Mouse (Mus musculus): ENCODE data around the gene Rab13. TPM values are rescaled to one million over a fixed set of nuclear protein-coding genes. Genes with fewer than 3 reads are reported as not detected.

Rab13 gene
- polyA plus RNA-seq, 1 experiment = 7.7 TPM

- DNase-seq = no peak
- peaks cover 7% of the 10 kb centered on the region; the same call in 1 of the 2 replicates for H3K4me1 ChIP-seq (ENCODE audit: control insufficient read depth, insufficient read depth, low read length)
- H3K4me3 ChIP-seq (ENCODE audit: insufficient read depth, low read depth, low read length) = no peak overlapping the region
- H3K27me3 ChIP-seq (replicated peaks; ENCODE audit: control insufficient read depth, insufficient read depth, low read length) = no peaks in the 10 kb centered on the region
- no peak overlapping the region for H3K27ac ChIP-seq (ENCODE audit: insufficient read depth, low read depth, low read length)
- 94% methylated on average over 16 of the region's 16 CpGs for WGBS
- no peak for TF ChIP-seq CTCF (conservative IDR thresholded peaks at IDR 0.05; ENCODE audit: insufficient read depth, insufficient read length, low read depth, low read length)
- TF ChIP-seq POLR2A (IDR thresholded peaks at IDR 0.05; ENCODE audit: low read depth, low read length) = no peak
- no peaks in the 10 kb centered on the region for H3K36me3 ChIP-seq (ENCODE audit: control insufficient read depth, insufficient read depth, low read length)
Observed at GRCm38 (mm10) chr3:90268971-90269370, 55.5 kb downstream of the Rab13 start.

DNA sequence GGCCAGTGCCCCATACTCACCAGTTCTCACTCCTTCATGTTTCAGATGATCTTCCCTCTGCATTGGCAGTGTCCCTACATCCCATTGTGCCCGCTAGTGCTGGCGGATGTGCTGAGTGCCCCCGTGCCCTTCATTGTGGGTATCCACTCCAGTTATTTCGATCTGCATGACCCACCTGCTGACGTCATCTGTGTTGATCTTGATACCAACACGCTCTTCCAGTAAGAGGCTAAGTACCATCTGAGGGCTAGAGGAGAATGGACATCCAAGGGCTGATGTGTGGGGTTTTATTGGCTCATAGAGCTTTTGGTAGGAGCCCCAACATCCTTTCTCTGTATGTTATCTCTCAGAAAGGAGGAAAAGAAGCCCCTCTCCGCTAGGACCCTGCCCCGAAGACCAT lies 57.3 kb downstream of the Rab13 start:
- Histone ChIP-seq H3K36me3 (ENCODE audit: control insufficient read depth, insufficient read depth, low read length) (no peaks in the 10 kb centered on the region), H3K4me3 (ENCODE audit: insufficient read depth, low read depth, low read length) (no peak overlapping the region), H3K27ac (ENCODE audit: insufficient read depth, low read depth, low read length) (no peak overlapping the region), H3K27me3 (replicated peaks; ENCODE audit: control insufficient read depth, insufficient read depth, low read length) (no peaks in the 10 kb centered on the region), H3K4me1 (ENCODE audit: control insufficient read depth, insufficient read depth, low read length) (no peaks in the 10 kb centered on the region)
- no peak for DNase-seq
- 94% methylated on average over 8 of the region's 8 CpGs for WGBS
- TF ChIP-seq POLR2A (IDR thresholded peaks at IDR 0.05; ENCODE audit: low read depth, low read length) (no peak), CTCF (conservative IDR thresholded peaks at IDR 0.05; ENCODE audit: insufficient read depth, insufficient read length, low read depth, low read length) (no peak)

GRCm38 (mm10) chr3:90272170-90272569 lies 58.7 kb downstream of the Rab13 start:
- Histone ChIP-seq H3K36me3 (ENCODE audit: control insufficient read depth, insufficient read depth, low read length) (no peaks in the 10 kb centered on the region), H3K27ac (ENCODE audit: insufficient read depth, low read depth, low read length) (no peak overlapping the region), H3K4me1 (ENCODE audit: control insufficient read depth, insufficient read depth, low read length) (no peaks in the 10 kb centered on the region), H3K4me3 (ENCODE audit: insufficient read depth, low read depth, low read length) (no peak overlapping the region), H3K27me3 (replicated peaks; ENCODE audit: control insufficient read depth, insufficient read depth, low read length) (no peaks in the 10 kb centered on the region)
- TF ChIP-seq POLR2A (IDR thresholded peaks at IDR 0.05; ENCODE audit: low read depth, low read length) = no peak
- no peak for TF ChIP-seq CTCF (conservative IDR thresholded peaks at IDR 0.05; ENCODE audit: insufficient read depth, insufficient read length, low read depth, low read length)
- 71% methylated on average over 9 of the region's 9 CpGs for WGBS
- DNase-seq = no peak

- DNase-seq = no peak
- Histone ChIP-seq H3K36me3 (ENCODE audit: control insufficient read depth, insufficient read depth, low read length) (no peaks in the 10 kb centered on the region), H3K4me3 (ENCODE audit: insufficient read depth, low read depth, low read length) (no peak overlapping the region), H3K27me3 (replicated peaks; ENCODE audit: control insufficient read depth, insufficient read depth, low read length) (no peaks in the 10 kb centered on the region), H3K27ac (ENCODE audit: insufficient read depth, low read depth, low read length) (no peak overlapping the region), H3K4me1 (ENCODE audit: control insufficient read depth, insufficient read depth, low read length) (no peaks in the 10 kb centered on the region)
- WGBS = 95% methylated on average over 22 of the region's 22 CpGs
- TF ChIP-seq CTCF (conservative IDR thresholded peaks at IDR 0.05; ENCODE audit: insufficient read depth, insufficient read length, low read depth, low read length) = no peak
- TF ChIP-seq POLR2A (IDR thresholded peaks at IDR 0.05; ENCODE audit: low read depth, low read length) = no peak
Observed at GRCm38 (mm10) chr3:90273855-90274254, 60.4 kb downstream of the Rab13 start.

DNA sequence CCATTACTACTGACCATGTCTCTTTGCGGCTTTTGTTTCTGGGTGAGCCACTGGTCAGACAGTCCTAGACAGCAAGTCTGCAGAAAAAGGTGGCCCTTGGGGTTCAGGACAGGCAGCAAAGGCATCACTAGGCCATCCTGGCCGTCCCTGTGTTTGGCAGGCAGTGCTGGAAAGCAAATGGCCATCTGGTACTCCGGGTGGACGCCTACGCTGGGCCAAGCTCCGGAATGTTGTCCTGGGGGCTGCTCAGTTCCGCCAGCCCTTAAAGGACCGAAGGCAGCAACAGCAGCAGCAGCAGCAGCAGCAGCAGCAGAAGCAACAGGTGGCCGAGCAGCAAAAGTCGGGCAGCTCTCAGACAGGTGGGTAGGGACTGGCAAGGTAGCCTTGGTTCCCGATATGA lies 61.8 kb downstream of the Rab13 start:
- no peak overlapping the region for H3K27ac ChIP-seq (ENCODE audit: insufficient read depth, low read depth, low read length)
- no peak for TF ChIP-seq POLR2A (IDR thresholded peaks at IDR 0.05; ENCODE audit: low read depth, low read length)
- no peak overlapping the region for H3K4me3 ChIP-seq (ENCODE audit: insufficient read depth, low read depth, low read length)
- H3K4me1 ChIP-seq (ENCODE audit: control insufficient read depth, insufficient read depth, low read length) = no peaks in the 10 kb centered on the region
- no peaks in the 10 kb centered on the region for H3K27me3 ChIP-seq (replicated peaks; ENCODE audit: control insufficient read depth, insufficient read depth, low read length)
- no peaks in the 10 kb centered on the region for H3K36me3 ChIP-seq (ENCODE audit: control insufficient read depth, insufficient read depth, low read length)
- 91% methylated on average over 11 of the region's 11 CpGs for WGBS
- no peak for DNase-seq

Other genes with a start within 250 kb of the Rab13 start
- 130 and 138 TPM in 2 replicates for gene Hax1, start 214.9 kb upstream of the Rab13 start, polyA plus RNA-seq (2012; rRNA removed)
- gene 4933434E20Rik, start 162.1 kb upstream of the Rab13 start, polyA plus RNA-seq (2012; rRNA removed) = 53.0 and 56.2 TPM in 2 replicates
- 105 and 108 TPM in 2 replicates for gene Ubap2l, start 161.1 kb upstream of the Rab13 start, polyA plus RNA-seq (2012; rRNA removed)
- gene Tpm3, start 141.0 kb upstream of the Rab13 start, polyA plus RNA-seq (2012; rRNA removed) = 75.5 and 95.4 TPM in 2 replicates
- gene Nup210l, start 109.6 kb upstream of the Rab13 start, polyA plus RNA-seq (2012; rRNA removed) = 0.12 and 0.14 TPM in 2 replicates
- 944 and 1,038 TPM in 2 replicates for gene Rps27, start within 50 bp of the Rab13 start, polyA plus RNA-seq (2012; rRNA removed)
- 60.7 and 74.7 TPM in 2 replicates for gene Jtb, start 17.9 kb downstream of the Rab13 start, polyA plus RNA-seq (2012; rRNA removed)
- gene Creb3l4, start 29.8 kb downstream of the Rab13 start, polyA plus RNA-seq (2012; rRNA removed) = 1.0 and 1.5 TPM in 2 replicates
- gene Slc39a1, start 34.5 kb downstream of the Rab13 start, polyA plus RNA-seq (2012; rRNA removed) = 71.3 and 74.2 TPM in 2 replicates
- 48.2 and 57.6 TPM in 2 replicates for gene Crtc2, start 40.5 kb downstream of the Rab13 start, polyA plus RNA-seq (2012; rRNA removed)
- gene Dennd4b, start 51.5 kb downstream of the Rab13 start, polyA plus RNA-seq (2012; rRNA removed) = 12.3 and 13.6 TPM in 2 replicates
- gene Gatad2b, start 79.5 kb downstream of the Rab13 start, polyA plus RNA-seq (2012; rRNA removed) = 18.5 and 18.6 TPM in 2 replicates
- gene Slc27a3, start 176.2 kb downstream of the Rab13 start, polyA plus RNA-seq (2012; rRNA removed) = 12.9 and 16.2 TPM in 2 replicates
- 22.9 and 23.6 TPM in 2 replicates for gene Ints3, start 219.9 kb downstream of the Rab13 start, polyA plus RNA-seq (2012; rRNA removed)

All from kidney, adult 2 months (tissue).